Mouse (Mus musculus) B cell, adult (primary cell): ENCODE results near the gene Bcat1. TPM values are rescaled to one million over a fixed set of nuclear protein-coding genes. Genes with fewer than 3 reads are reported as not detected.

Experiments
- total RNA-seq: library from RNA; stranded (reverse); gene quantifications from 4 replicates; pipeline ENCODE4 v1.2.4, GENCODE M21; 2023; ENCODE audit not compliant: inconsistent age

The Bcat1 gene
- 0.90 to 2.6 TPM (median 1.8 TPM) in 4 replicates for total RNA-seq

DNA sequence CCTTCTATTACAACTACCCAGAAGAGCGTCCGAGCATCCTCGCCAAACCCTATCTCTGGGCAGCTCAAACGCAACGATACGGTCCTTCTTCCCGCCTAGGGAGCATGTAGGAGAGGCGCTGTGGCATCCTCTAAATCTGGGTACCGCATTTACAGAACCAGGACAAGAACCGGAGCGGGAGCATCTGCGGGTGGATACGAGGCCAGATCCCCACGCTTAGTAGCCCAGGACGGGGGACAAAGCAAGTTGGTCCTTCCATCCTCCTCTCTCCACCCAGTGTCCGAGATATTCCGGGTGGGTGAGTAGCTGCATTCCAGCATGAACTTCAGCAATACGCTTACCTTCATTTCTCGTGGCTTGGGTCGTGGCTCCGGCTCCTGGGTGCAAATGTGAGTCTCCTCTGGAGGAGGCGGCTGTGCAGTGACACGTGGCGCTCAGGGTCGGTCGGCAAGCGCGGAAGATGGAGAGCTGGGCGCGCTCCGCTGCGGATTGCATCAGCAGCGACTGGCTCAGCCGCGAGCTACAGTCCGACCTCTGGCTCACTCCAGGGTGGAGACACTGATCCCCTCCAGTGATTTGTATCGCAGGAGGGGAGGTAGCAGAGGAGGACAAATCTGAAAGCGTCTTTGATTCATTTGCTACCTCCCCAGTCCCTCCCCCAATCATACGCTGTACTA is at the start of gene Bcat1:
Gene Bcat1 (minus strand): TSS at position 637 of the 677 bp plus-strand sequence.

DNA sequence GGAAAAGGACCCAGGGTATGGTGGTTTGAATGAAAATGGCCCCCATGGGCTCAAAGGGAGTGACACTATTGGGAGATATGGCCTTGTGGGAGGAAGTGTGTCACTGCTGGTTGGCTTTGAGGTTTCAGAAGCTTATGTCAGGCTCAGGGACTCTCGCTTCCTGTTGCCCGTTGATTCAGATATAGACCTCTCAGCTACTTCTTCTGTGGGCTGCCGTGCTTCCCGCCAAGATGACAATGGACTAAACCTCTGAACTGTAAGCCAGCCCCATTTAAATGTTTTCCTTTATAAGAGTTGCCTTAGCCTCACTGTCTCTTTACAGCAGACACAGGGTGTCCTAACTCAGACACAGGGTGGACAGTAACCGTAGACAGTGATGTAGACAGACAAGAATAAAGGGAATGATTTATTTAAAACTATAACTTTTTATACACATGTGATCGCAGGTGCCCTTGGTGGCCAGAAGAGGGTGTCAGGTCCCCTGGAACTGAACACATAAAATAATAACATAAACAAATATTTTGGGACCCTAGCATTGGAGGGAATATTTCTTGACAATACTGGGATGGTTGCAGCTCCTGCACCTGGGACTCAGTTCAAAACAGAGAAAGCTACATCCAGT is 39.6 kb upstream of the Bcat1 start, which contains the start of gene Lrmp:
Gene Lrmp (plus strand): TSS at position 178 of the 622 bp plus-strand sequence.

Other genes starting within 250 kb of the Bcat1 start
- gene Lrmp, start 39.5 kb upstream of the Bcat1 start, total RNA-seq, result 345 to 418 TPM (median 366 TPM) in 4 replicates
- 1.1 to 2.0 TPM (median 1.4 TPM) in 4 replicates for gene Casc1, start 134.8 kb upstream of the Bcat1 start, total RNA-seq
- gene Etfrf1, start 134.9 kb upstream of the Bcat1 start, total RNA-seq, result 11.2 to 17.4 TPM (median 13.2 TPM) in 4 replicates
- gene Kras, start 174.1 kb upstream of the Bcat1 start, total RNA-seq, result 107 to 147 TPM (median 127 TPM) in 4 replicates